Mouse (Mus musculus): Measurements from ENCODE around the gene E430018J23Rik. TPM values are rescaled to one million over a fixed set of nuclear protein-coding genes. Genes with fewer than 3 reads are reported as not detected.
"Not testable (repeated sequence)": the region's sequence is repeated elsewhere in the genome, so short reads cannot be mapped to it uniquely, and the experiment has no call there.

The E430018J23Rik gene
- total RNA-seq, 2 experiments from 2014 or later: 7.6 to 9.3 TPM

DNA sequence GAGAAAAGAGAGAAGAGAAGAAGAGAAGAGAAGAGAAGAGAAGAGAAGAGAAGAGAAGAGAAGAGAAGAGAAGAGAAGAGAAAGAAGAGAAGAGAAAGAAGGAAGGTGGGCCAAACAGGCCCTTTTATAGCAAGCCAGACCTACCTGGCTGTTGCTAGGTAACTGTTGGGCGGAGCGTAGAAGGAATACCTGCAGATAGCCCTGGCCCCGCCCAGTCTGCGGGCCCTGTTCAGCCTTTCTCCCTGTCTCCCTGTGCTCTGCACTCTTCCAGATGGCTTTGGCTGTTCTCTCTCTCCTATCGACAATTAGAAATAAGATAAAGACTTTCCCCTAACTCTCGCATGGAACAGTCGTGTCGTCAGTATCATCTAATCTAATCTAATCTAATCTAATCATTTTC lies 46.8 kb downstream of the E430018J23Rik start:
- DNase-seq (ENCODE audit: extremely low spot score in 1 of 2, low spot score in 2 of 2): no peak
- TF ChIP-seq CTCF (IDR thresholded peaks at IDR 0.05): no peak
- H3K4me3 ChIP-seq: no peak overlapping the region
- intact Hi-C loops (cut with DNase I): loop anchor here (5.0 kb wide), 3 partner anchors 74 to 291 kb away; partner anchors contain the start of gene Sephs2
- no peak overlapping the region for H3K27ac ChIP-seq

DNA sequence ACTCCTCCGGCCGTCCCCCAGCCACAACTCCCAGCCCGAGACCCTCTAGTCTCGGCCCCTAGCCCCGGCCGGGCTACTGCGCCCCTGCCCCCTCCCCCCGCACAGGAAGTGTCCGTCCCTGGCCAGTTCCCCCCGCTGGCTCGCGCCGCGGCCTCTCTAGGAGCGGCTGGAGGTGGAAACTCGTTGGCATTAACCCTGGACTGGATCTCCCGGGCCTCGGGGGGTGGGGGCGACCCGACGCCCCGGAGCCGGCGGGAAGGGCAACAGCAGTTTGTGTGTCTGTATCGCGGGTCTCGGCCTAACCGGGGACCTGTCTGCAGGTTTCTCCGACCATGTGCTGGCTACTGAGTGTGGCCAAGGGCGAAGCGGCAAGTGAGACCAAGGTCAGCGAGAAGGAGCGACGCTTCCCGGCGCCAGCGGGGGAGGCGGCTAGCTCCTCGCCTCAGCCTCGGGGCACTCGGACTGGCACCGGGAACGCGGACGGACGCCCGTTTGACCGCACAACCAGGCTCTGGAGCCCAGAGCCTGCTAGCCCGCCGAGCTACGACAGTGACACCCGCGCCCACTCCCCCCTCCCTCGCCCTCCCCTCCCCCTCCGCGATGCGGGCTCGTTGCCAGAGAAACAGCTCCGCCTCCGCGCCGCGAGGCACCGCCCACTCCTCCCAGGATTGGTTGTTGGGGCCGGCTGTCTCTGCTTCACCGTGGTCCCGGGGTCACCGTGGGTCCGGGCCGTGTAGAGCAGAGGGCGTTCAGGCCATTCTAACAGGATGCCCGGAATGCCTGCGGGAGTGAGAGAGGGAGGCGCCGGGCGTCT lies 47.7 kb downstream of the E430018J23Rik start, which contains the start of gene Zfp768:
Gene Zfp768 (minus strand): TSS at position 78 of the 814 bp plus-strand sequence.
- intact Hi-C loops (cut with DNase I): loop anchor here (2.0 to 5.0 kb wide), 4 partner anchors 37 to 292 kb away; partner anchors contain the start of gene Sephs2
- H3K4me3 ChIP-seq: peak within 1 kb of the TSS; percentile 88
- peak; percentile 85 to 86 for DNase-seq (ENCODE audit: extremely low spot score in 1 of 2, low spot score in 2 of 2)
- H3K27ac ChIP-seq: peak within 1 kb of the TSS; percentile 98
- no peak for TF ChIP-seq CTCF (IDR thresholded peaks at IDR 0.05)

DNA sequence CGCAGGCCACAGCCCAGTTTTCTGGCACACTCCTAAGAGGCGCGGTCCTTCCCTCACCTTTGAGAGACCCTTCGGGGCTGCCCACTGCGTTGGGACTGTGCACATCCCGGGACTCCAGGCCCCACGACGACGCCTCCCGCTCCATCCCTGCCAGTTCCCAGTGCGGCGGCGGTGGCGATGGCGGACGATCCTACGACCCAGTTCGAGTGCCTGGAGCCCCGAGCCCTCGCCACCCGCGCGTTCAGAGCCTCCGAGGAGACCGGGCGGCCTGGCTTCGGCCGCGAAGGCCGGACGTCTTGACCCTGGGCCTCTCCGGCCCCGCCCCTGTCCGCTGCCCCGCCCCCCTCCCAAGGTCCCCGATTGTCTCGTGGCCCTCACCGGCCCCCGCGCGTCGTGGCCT lies 48.3 kb downstream of the E430018J23Rik start:
- TF ChIP-seq CTCF (IDR thresholded peaks at IDR 0.05): no peak
- peak in 1 of 2 experiments; percentile 32 for DNase-seq (ENCODE audit: extremely low spot score in 1 of 2, low spot score in 2 of 2)
- H3K4me3 ChIP-seq: peak overlapping the region; percentile 88
- intact Hi-C loops (cut with DNase I): loop anchor here (2.0 to 5.0 kb wide), 4 partner anchors 36 to 292 kb away; partner anchors contain the start of gene Sephs2
- peak overlapping the region; percentile 98 for H3K27ac ChIP-seq

DNA sequence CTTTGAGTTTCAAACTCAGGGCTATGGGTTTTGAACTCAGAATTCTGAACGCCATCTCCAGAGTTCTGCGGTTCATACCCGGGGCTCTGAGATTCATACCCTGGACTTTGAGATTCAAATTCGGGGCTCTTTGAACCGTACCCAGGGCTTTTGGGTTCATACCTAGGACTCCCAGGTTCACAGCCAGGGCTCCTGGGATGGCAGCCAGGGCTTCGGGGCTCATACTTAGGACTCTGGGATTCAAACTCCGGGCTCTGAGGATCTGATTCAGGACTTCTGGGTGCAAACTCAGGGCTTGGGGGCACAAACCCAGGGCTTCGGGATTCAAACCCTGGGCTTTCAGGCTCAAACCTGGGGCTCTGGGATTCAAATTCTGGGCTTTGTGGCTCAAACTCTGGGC lies 49.1 kb downstream of the E430018J23Rik start:
- TF ChIP-seq CTCF (IDR thresholded peaks at IDR 0.05): no peak
- DNase-seq (ENCODE audit: extremely low spot score in 1 of 2, low spot score in 2 of 2): no peak
- peak overlapping the region; percentile 88 for H3K4me3 ChIP-seq
- H3K27ac ChIP-seq: peak overlapping the region; percentile 98; the same call in 1 of the 2 replicates
- intact Hi-C loops (cut with DNase I): loop anchor here (2.0 kb wide), 1 partner anchor 36 kb away; no protein-coding TSS in a partner anchor

DNA sequence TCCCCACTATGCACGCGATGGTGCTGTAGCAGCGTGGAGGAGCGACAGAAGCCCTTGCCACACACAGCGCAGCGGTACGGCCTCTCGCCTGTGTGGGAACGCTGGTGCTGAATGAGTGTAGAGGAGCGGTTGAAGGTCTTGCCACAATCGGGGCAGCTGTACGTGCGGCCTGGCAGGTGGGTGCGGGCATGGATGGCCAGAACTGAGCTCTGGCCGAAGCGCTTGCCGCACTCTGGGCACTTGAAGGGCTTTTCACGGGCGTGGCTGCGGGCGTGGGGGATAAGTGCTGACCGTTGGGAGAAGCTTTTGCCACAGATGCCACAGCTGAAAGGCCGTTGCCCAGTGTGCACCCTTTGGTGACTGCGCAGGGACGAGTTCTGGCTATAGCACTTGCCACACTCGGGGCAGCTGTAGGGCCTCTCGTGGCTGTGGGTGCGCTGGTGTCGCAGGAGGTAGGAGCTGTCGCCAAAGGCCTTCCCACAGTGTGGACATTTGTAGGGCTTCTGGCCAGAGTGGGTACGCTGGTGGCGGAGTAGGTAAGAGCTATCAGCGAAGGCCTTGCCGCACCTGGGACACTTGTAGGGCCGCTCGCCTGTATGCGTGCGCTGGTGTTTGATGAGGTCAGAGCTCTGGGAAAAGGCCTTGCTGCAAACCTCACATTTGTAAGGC lies 49.9 kb downstream of the E430018J23Rik start:
- no peak overlapping the region for H3K27ac ChIP-seq
- intact Hi-C loops (cut with DNase I): loop anchor here (2.0 kb wide), 1 partner anchor 35 kb away; no protein-coding TSS in a partner anchor
- no peak for TF ChIP-seq CTCF (IDR thresholded peaks at IDR 0.05)
- no peak overlapping the region for H3K4me3 ChIP-seq
- no peak for DNase-seq (ENCODE audit: extremely low spot score in 1 of 2, low spot score in 2 of 2)

DNA sequence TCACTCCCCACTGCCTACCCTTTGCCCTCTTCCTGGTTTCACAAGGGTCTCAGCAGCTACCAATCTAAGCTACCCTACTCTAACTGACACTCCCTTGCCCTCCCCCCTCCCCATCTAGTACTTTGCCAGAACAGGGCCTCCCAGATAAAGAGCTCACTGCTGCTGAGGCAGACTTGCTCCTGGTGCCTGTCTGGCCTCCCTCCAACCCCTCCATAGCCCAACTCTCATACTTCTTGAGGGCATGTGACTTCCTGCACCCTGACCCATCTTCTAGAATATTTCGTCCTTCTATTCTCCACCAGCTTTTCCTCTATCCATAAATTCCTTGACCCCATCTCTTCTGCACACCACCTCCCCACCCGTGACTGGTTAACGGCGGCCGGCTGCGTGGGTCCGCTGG lies 50.5 kb downstream of the E430018J23Rik start:
- no peak overlapping the region for H3K4me3 ChIP-seq
- TF ChIP-seq CTCF (IDR thresholded peaks at IDR 0.05): no peak
- intact Hi-C loops (cut with DNase I): no loop called here
- no peak for DNase-seq (ENCODE audit: extremely low spot score in 1 of 2, low spot score in 2 of 2)
- no peak overlapping the region for H3K27ac ChIP-seq

DNA sequence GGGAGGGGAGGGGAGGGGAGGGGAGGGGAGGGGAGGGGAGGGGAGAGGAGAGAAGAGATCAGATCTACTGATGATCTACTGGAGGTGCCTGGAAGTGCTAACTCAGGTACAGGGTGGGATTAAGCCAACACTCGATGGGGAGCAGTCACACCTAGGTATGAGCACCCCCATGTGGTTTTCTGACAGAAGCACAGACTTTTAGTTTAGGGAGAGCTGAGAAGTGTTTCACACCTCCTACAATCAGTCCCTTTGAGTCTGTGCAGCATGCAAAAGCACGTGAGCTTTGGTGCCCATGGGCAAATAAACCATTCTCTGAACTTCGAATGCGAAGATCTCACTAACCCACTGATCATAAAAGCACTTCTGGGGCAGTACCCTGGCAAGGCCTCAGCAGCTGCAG lies 51.1 kb downstream of the E430018J23Rik start:
- H3K4me3 ChIP-seq: no peak overlapping the region
- intact Hi-C loops (cut with DNase I): no loop called here
- H3K27ac ChIP-seq: no peak overlapping the region
- no peak for DNase-seq (ENCODE audit: extremely low spot score in 1 of 2, low spot score in 2 of 2)
- TF ChIP-seq CTCF (IDR thresholded peaks at IDR 0.05): peak; percentile 49

DNA sequence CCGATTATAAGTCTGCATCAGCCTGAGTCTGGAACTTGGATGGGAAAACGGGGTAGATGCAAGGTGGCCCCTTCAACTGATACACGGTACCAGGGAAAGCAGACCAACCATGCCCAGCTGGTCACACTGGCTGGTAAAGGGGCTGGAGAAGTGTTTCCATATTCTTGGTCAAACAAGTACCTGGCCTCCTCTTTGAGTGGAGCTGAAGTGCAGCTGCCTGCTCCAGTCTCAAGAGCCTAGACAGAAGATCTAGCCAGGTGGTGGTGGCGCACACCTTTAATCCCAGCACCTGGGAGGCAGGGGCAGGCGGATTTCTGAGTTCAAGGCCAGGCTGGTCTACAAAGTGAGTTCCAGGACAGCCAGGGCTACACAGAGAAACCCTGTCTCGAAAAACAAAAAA lies 51.6 kb downstream of the E430018J23Rik start:
- H3K4me3 ChIP-seq; H3K27ac ChIP-seq; intact Hi-C loops (cut with DNase I); DNase-seq (ENCODE audit: extremely low spot score in 1 of 2, low spot score in 2 of 2): not testable (repeated sequence)

DNA sequence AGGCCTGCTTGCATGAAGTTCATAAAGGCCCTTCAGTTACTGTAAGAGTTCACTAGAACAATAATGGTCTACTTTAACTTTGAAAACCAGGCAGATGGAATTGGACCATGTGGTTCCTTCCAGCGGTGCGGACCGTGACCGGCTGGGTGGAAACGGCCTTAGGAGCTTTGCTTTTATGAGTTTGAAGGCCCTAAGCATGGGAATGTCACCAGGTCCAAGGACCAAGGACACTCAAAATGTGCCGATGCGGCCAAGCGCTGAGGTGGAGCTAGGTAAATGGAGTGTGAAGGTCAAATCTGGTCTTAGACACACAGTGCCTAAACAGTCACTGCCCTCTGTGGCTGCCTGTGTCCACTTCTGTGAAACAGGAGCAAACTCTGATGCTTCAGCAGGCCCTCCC lies 52.1 kb downstream of the E430018J23Rik start:
- intact Hi-C loops (cut with DNase I): no loop called here
- H3K4me3 ChIP-seq: no peak overlapping the region
- H3K27ac ChIP-seq: no peak overlapping the region
- no peak for DNase-seq (ENCODE audit: extremely low spot score in 1 of 2, low spot score in 2 of 2)
- TF ChIP-seq CTCF (IDR thresholded peaks at IDR 0.05): no peak

Other genes with a start within 250 kb of the E430018J23Rik start
- gene Cd2bp2, start 197.6 kb downstream of the E430018J23Rik start, total RNA-seq (2021): 10 to 100 TPM; 77.7 to 80.8 TPM
- gene Tbc1d10b, start 185.2 kb downstream of the E430018J23Rik start, total RNA-seq (2021): 100 to 1,000 TPM in 1 of 2 experiments, 10 to 100 TPM in 1; 91.9 to 110 TPM
- 1 to 10 TPM; 2.7 to 3.3 TPM for gene Mylpf, start 184.7 kb downstream of the E430018J23Rik start, total RNA-seq (2021)
- 10 to 100 TPM; 17.8 to 20.5 TPM for gene Zfp553, start 160.6 kb downstream of the E430018J23Rik start, total RNA-seq (2021)
- 1 to 10 TPM; 3.5 to 6.4 TPM for gene Sept1, start 160.5 kb downstream of the E430018J23Rik start, total RNA-seq (2021)
- gene Zfp771, start 149.4 kb downstream of the E430018J23Rik start, total RNA-seq (2021): 10 to 100 TPM; 58.8 to 68.6 TPM
- gene Dctpp1, start 132.9 kb downstream of the E430018J23Rik start, total RNA-seq (2021): 10 to 100 TPM; 24.1 to 25.9 TPM
- gene Sephs2, start 119.6 kb downstream of the E430018J23Rik start, total RNA-seq (2021): 10 to 100 TPM; 33.0 to 39.8 TPM
- gene Itgal, start 97.4 kb downstream of the E430018J23Rik start, total RNA-seq (2021): under 1 TPM; 0.37 to 0.59 TPM
- 10 to 100 TPM; 13.4 to 14.3 TPM for gene Zfp768, start 48.0 kb downstream of the E430018J23Rik start, total RNA-seq (2021)
- gene Zfp747, start 17.6 kb downstream of the E430018J23Rik start, total RNA-seq (2021): 1 to 10 TPM; 6.5 to 8.1 TPM
- 1 to 10 TPM; 3.8 to 5.0 TPM for gene 9130019O22Rik, start 6.5 kb downstream of the E430018J23Rik start, total RNA-seq (2021)
- gene Zfp764, start 13.2 kb upstream of the E430018J23Rik start, total RNA-seq (2021): 1 to 10 TPM; 3.8 to 5.6 TPM
- 10 to 100 TPM; 13.3 to 13.8 TPM for gene Zfp688, start 28.4 kb upstream of the E430018J23Rik start, total RNA-seq (2021)
- 1 to 10 TPM; 5.5 to 6.7 TPM for gene Zfp689, start 55.5 kb upstream of the E430018J23Rik start, total RNA-seq (2021)
- 10 to 100 TPM; 28.4 to 33.4 TPM for gene Prr14, start 66.0 kb upstream of the E430018J23Rik start, total RNA-seq (2021)
- gene Fbrs, start 85.6 kb upstream of the E430018J23Rik start, total RNA-seq (2021): 10 to 100 TPM; 62.3 to 63.9 TPM
- gene Srcap, start 118.4 kb upstream of the E430018J23Rik start, total RNA-seq (2021): 100 to 1,000 TPM; 122 to 126 TPM
- gene Gm42715, start 126.0 kb upstream of the E430018J23Rik start, total RNA-seq (2021): 10 to 100 TPM; 12.6 TPM
- gene Tmem265, start 167.8 kb upstream of the E430018J23Rik start, total RNA-seq (2021): 1 to 10 TPM in 1 of 2 experiments, under 1 TPM in 1; 0.50 to 1.0 TPM
- gene Phkg2, start 179.7 kb upstream of the E430018J23Rik start, total RNA-seq (2021): 10 to 100 TPM; 78.1 to 79.8 TPM
- gene Ccdc189, start 195.0 kb upstream of the E430018J23Rik start, total RNA-seq (2021): 10 to 100 TPM in 1 of 2 experiments, 1 to 10 TPM in 1; 9.4 to 10.8 TPM
- 10 to 100 TPM; 78.8 to 79.6 TPM for gene Rnf40, start 195.1 kb upstream of the E430018J23Rik start, total RNA-seq (2021)
- 10 to 100 TPM; 24.5 to 26.2 TPM for gene Zfp629, start 222.2 kb upstream of the E430018J23Rik start, total RNA-seq (2021)

All from left cerebral cortex, adult 2 months (tissue).